Mouse (Mus musculus): ENCODE results near the gene Tmem14a.

- TF ChIP-seq CHD1 (IDR thresholded peaks at IDR 0.05; ENCODE audit: low read depth, low read length) (no peak), CTCF (conservative IDR thresholded peaks at IDR 0.05 in 1 of 2, IDR thresholded peaks at IDR 0.05 in 1 of 2; ENCODE audit: low read depth in 2 of 2, low read length in 2 of 2) (no peak), POLR2A (IDR thresholded peaks at IDR 0.05; ENCODE audit: low read depth, low read length) (no peak), ZNF384 (IDR thresholded peaks at IDR 0.05; ENCODE audit: low read depth, low read length) (no peak)
These were observed 33.2 kb upstream of the Tmem14a start for GRCm38 (mm10) chr1:21185196-21185595.

All from CH12.LX (cell line).